Mouse (Mus musculus): ENCODE results near the gene Ifi27l2b. TPM values are rescaled to one million over a fixed set of nuclear protein-coding genes. Genes with fewer than 3 reads are reported as not detected.

Gene Ifi27l2b
- polyA plus RNA-seq, 1 experiment from 2014 or later, result not detected

- 10% methylated on average over 33 of the region's 33 CpGs for WGBS
These were observed 31.9 kb downstream of the Ifi27l2b start for GRCm38 (mm10) chr12:103425016-103425728.

DNA sequence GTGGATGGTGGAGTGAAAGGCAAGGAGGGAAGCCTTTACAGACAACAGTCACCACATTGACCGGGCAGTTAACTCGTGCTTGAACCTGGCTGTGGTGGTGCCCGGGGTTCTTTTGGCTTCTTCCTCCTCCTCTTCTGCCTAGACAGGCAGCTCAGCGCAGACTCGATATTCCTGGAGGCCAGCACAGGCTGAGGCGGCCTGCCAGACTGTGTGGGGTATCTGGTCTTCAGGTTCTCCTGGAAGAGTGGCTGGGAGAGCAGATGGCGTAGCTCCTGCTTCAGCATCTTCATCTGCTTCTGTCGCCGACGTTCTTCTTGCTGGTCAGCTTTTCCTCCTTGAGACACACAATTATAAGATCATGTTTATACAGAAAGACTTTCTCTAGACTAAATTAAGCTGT, 48.9 kb downstream of the Ifi27l2b start:
- Histone ChIP-seq H3K4me1 (replicated peaks; ENCODE audit: control insufficient read depth, insufficient read depth, low read length) (no peaks in the 10 kb centered on the region), H3K4me3 (replicated peaks; ENCODE audit: low read length) (no peak overlapping the region), H3K9ac (replicated peaks; ENCODE audit: low read depth, low read length) (no peak overlapping the region), H3K27me3 (replicated peaks; ENCODE audit: control insufficient read depth, insufficient read depth, low read length) (no peaks in the 10 kb centered on the region), H3K27ac (ENCODE audit: low read length) (no peak overlapping the region), H3K36me3 (ENCODE audit: control insufficient read depth, insufficient read depth) (peaks cover 44% of the 10 kb centered on the region), H3K9me3 (ENCODE audit: control insufficient read depth, low read length) (no peaks in the 10 kb centered on the region), H3K4me2 (ENCODE audit: low read length) (no peak overlapping the region)
- ATAC-seq, result no peak
- 93% methylated on average over 10 of the region's 10 CpGs for WGBS

More at GRCm38 (mm10) chr12:103425016-103425728, 31.9 kb downstream of the Ifi27l2b start:
- no peaks in the 10 kb centered on the region for H3K9me3 ChIP-seq (ENCODE audit: control insufficient read depth, low read length)
- no peaks in the 10 kb centered on the region for H3K27me3 ChIP-seq (replicated peaks; ENCODE audit: control insufficient read depth, insufficient read depth, low read length)
- H3K36me3 ChIP-seq (ENCODE audit: control insufficient read depth, insufficient read depth), result 0 out of 2 replicates have a peak, but pooled peaks cover 3% of the 10 kb centered on the region
- H3K27ac ChIP-seq (ENCODE audit: low read length), result no peak overlapping the region
- peak overlapping the region; percentile 73 for H3K4me3 ChIP-seq (replicated peaks; ENCODE audit: low read length)
- H3K4me1 ChIP-seq (replicated peaks; ENCODE audit: control insufficient read depth, insufficient read depth, low read length), result peaks cover 36% of the 10 kb centered on the region
- peak overlapping the region; percentile 68 for H3K9ac ChIP-seq (replicated peaks; ENCODE audit: low read depth, low read length)
- no peak for ATAC-seq
- peak overlapping the region; percentile 73 for H3K4me2 ChIP-seq (ENCODE audit: low read length)

- Histone ChIP-seq H3K9ac (replicated peaks; ENCODE audit: low read depth, low read length) (no peak within 1 kb of the TSS), H3K27ac (ENCODE audit: low read length) (no peak within 1 kb of the TSS), H3K9me3 (ENCODE audit: control insufficient read depth, low read length) (no peaks in the 10 kb centered on the region), H3K4me2 (ENCODE audit: low read length) (no peak within 1 kb of the TSS), H3K4me3 (replicated peaks; ENCODE audit: low read length) (no peak within 1 kb of the TSS), H3K4me1 (replicated peaks; ENCODE audit: control insufficient read depth, insufficient read depth, low read length) (no peaks in the 10 kb centered on the region), H3K27me3 (replicated peaks; ENCODE audit: control insufficient read depth, insufficient read depth, low read length) (no peaks in the 10 kb centered on the region), H3K36me3 (ENCODE audit: control insufficient read depth, insufficient read depth) (peaks cover 45% of the 10 kb centered on the region)
- WGBS, result 95% methylated on average over 4 of the region's 4 CpGs
- no peak for ATAC-seq
These were observed 49.3 kb downstream of the Ifi27l2b start, which contains the start of gene 9330161L09Rik for GRCm38 (mm10) chr12:103407720-103408119. TSS of gene 9330161L09Rik (minus strand) at chr12:103407820.

DNA sequence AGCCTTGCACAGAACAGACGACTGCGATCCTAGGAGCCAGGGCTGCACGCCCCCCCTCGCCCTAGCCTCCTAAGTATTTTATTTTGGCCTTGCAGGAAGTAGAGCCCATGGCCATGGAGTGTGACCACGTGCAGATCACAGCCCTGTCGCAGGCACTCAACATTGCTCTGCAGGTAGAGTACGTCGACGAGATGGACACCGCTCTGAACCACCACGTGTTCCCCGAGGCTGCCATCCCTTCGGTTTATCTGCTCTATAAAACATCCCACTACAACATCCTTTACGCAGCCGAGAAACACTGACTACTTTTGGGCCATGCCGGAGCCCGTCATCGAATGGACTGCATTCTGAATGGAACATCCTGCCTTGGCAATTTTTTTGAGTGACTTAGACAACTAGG, 52.9 kb downstream of the Ifi27l2b start:
- Histone ChIP-seq H3K27me3 (replicated peaks; ENCODE audit: control insufficient read depth, insufficient read depth, low read length) (no peaks in the 10 kb centered on the region), H3K9ac (replicated peaks; ENCODE audit: low read depth, low read length) (no peak overlapping the region), H3K4me2 (ENCODE audit: low read length) (no peak overlapping the region), H3K36me3 (ENCODE audit: control insufficient read depth, insufficient read depth) (peaks cover 23% of the 10 kb centered on the region), H3K4me1 (replicated peaks; ENCODE audit: control insufficient read depth, insufficient read depth, low read length) (no peaks in the 10 kb centered on the region), H3K4me3 (replicated peaks; ENCODE audit: low read length) (no peak overlapping the region), H3K27ac (ENCODE audit: low read length) (no peak overlapping the region), H3K9me3 (ENCODE audit: control insufficient read depth, low read length) (no peaks in the 10 kb centered on the region)
- ATAC-seq, result no peak
- WGBS, result 87% methylated on average over 18 of the region's 18 CpGs

Other genes with a start within 250 kb of the Ifi27l2b start
- 0.25 TPM in 1 of 2 replicates, not detected in the other for gene Prima1, start 215.1 kb downstream of the Ifi27l2b start, polyA plus RNA-seq (2015; fragmentation: Nextera tagmentation; extraction: Ambion mirVana)
- 2.5 and 3.0 TPM in 2 replicates for gene Fam181a, start 146.2 kb downstream of the Ifi27l2b start, polyA plus RNA-seq (2015; fragmentation: Nextera tagmentation; extraction: Ambion mirVana)
- 0.73 and 0.77 TPM in 2 replicates for gene Asb2, start 101.2 kb downstream of the Ifi27l2b start, polyA plus RNA-seq (2015; fragmentation: Nextera tagmentation; extraction: Ambion mirVana)
- 23.8 TPM in 2 replicates for gene Otub2, start 68.5 kb downstream of the Ifi27l2b start, polyA plus RNA-seq (2015; fragmentation: Nextera tagmentation; extraction: Ambion mirVana)
- 1.1 and 1.4 TPM in 2 replicates for gene 9330161L09Rik, start 49.4 kb downstream of the Ifi27l2b start, polyA plus RNA-seq (2015; fragmentation: Nextera tagmentation; extraction: Ambion mirVana)
- 128 and 136 TPM in 2 replicates for gene Ddx24, start 31.4 kb downstream of the Ifi27l2b start, polyA plus RNA-seq (2015; fragmentation: Nextera tagmentation; extraction: Ambion mirVana)
- 8.4 and 11.4 TPM in 2 replicates for gene Ifi27, start 23.0 kb downstream of the Ifi27l2b start, polyA plus RNA-seq (2015; fragmentation: Nextera tagmentation; extraction: Ambion mirVana)
- gene Ifi27l2a, start 13.5 kb downstream of the Ifi27l2b start, polyA plus RNA-seq (2015; fragmentation: Nextera tagmentation; extraction: Ambion mirVana), result 1.2 and 1.9 TPM in 2 replicates
- gene Ppp4r4, start 75.1 kb upstream of the Ifi27l2b start, polyA plus RNA-seq (2015; fragmentation: Nextera tagmentation; extraction: Ambion mirVana), result 1.7 and 2.4 TPM in 2 replicates
- gene Serpina10, start 174.2 kb upstream of the Ifi27l2b start, polyA plus RNA-seq (2015; fragmentation: Nextera tagmentation; extraction: Ambion mirVana), result 0.14 TPM in 1 of 2 replicates, not detected in the other
- not detected in 2 replicates for gene Serpina6, start 200.0 kb upstream of the Ifi27l2b start, polyA plus RNA-seq (2015; fragmentation: Nextera tagmentation; extraction: Ambion mirVana)
- gene Serpina16, start 218.9 kb upstream of the Ifi27l2b start, polyA plus RNA-seq (2015; fragmentation: Nextera tagmentation; extraction: Ambion mirVana), result not detected in 2 replicates
- gene Serpina1f, start 238.3 kb upstream of the Ifi27l2b start, polyA plus RNA-seq (2015; fragmentation: Nextera tagmentation; extraction: Ambion mirVana), result not detected in 2 replicates